Mouse (Mus musculus) liver, postnatal 0 days (tissue): ENCODE measurements at regions not wholly inside any gene's neighbourhood (a gene's known extent, or its start where the extent isn't known, plus 50 kb on each side); places are given as distances from the start of the nearest gene placed in this dataset.
"Not testable (repeated sequence)": the region's sequence is repeated elsewhere in the genome, so short reads cannot be mapped to it uniquely, and the experiment has no call there.

Experiments used
- ATAC-seq: fragments of 200-750 bp; cut with Nextera tagmentation; 2 replicates; pipeline ENCODE4 v1.8.0; 2017; ENCODE audit warnings: mild to moderate bottlenecking, moderate library complexity
- DNase-seq: peaks from one replicate; pipeline ENCODE4 v3.0.0-alpha.2; 2016
- H3K27ac ChIP-seq: fragments of 300-500 bp; sonication (generic); 2 replicates; pipeline ENCODE4 v1.5.1; 2014; ENCODE audit warnings: antibody characterized with exemption, moderate library complexity, mild to moderate bottlenecking, low read depth
- H3K27me3 ChIP-seq: fragments of 300-500 bp; sonication (generic); 2 replicates; pipeline ENCODE4 v1.6.1; 2014; ENCODE audit warnings: low read length, control low read depth, mixed read lengths; ENCODE audit not compliant: insufficient read depth
- H3K36me3 ChIP-seq: fragments of 300-500 bp; sonication (generic); replicated peaks from 2 replicates; pipeline ENCODE4 v1.6.1; 2014; ENCODE audit warnings: mild to moderate bottlenecking, control low read depth, low read length, moderate library complexity, mixed read lengths; ENCODE audit not compliant: insufficient read depth
- H3K4me1 ChIP-seq: fragments of 300-500 bp; sonication (generic); 2 replicates; pipeline ENCODE4 v1.6.1; 2014; ENCODE audit warnings: antibody characterized with exemption, mild to moderate bottlenecking, control low read depth; ENCODE audit not compliant: insufficient read depth
- H3K4me2 ChIP-seq: fragments of 300-500 bp; sonication (generic); 2 replicates; pipeline ENCODE4 v1.6.1; 2014; ENCODE audit warnings: low read depth, mild to moderate bottlenecking, low read length, moderate library complexity, mixed read lengths
- H3K4me3 ChIP-seq: fragments of 300-500 bp; sonication (generic); 2 replicates; pipeline ENCODE4 v1.5.1; 2014; ENCODE audit warnings: low read depth, low read length
- H3K9ac ChIP-seq: fragments of 300-500 bp; sonication (generic); replicated peaks from 2 replicates; pipeline ENCODE4 v1.6.1; 2014; ENCODE audit warnings: mild to moderate bottlenecking, moderate library complexity
- H3K9me3 ChIP-seq: fragments of 300-500 bp; sonication (generic); 2 replicates; pipeline ENCODE4 v1.6.1; 2016; ENCODE audit warnings: mild to moderate bottlenecking, control low read depth, low read length, mixed read lengths
- CTCF ChIP-seq: sonication (generic); IDR thresholded peaks from 2 replicates; pipeline ENCODE4 v1.5.1; 2016; ENCODE audit warnings: antibody characterized with exemption, low read depth
- EP300 ChIP-seq: IDR thresholded peaks from 2 replicates; pipeline ENCODE4 v1.6.1; 2016; ENCODE audit warnings: antibody characterized with exemption, low read depth, mild to moderate bottlenecking
- WGBS: fragments of 180-500 bp; shearing (Covaris S2); extraction: QIAGEN DNeasy Blood & Tissue Kit; methylation state at CpG from one replicate; pipeline ENCODE4 v1.1.7; 2014; ENCODE audit not compliant: insufficient replicate concordance; 5-methylcytosine and 5-hydroxymethylcytosine counted together

- H3K4me3 ChIP-seq, H3K27ac ChIP-seq, H3K36me3 ChIP-seq, H3K9ac ChIP-seq, H3K4me2 ChIP-seq, H3K9me3 ChIP-seq, H3K27me3 ChIP-seq, H3K4me1 ChIP-seq, DNase-seq, ATAC-seq: not testable (repeated sequence)
- WGBS: 58% methylated on average over 1 of the region's 1 CpGs
- TF ChIP-seq CTCF: peak; percentile 30
Measured at GRCm38 (mm10) chr17:93067850-93068249, 131.0 kb upstream of the Adcyap1 start.

DNA sequence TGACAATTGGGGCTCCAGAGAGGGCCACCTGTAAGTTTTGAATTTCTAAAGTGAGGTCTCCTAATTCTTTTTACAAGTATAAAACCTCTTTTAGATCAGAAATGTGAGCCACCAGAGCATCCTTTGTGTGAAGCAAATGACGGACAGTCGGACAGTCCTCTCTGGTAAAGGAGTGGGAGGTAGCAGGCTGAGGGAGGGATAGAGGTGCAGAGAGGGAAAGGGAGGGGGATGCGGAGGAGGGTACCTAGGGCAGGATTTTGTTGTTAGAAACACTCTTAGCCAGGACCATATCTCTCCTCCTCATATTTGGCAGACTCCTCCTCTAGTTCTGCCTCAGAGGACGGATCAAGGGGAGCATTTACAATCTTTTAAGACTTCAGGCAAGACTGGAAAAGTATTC lies 130.3 kb upstream of the Adcyap1 start:
- Histone ChIP-seq H3K4me2 (no peak overlapping the region), H3K27me3 (no peaks in the 10 kb centered on the region), H3K4me1 (no peaks in the 10 kb centered on the region), H3K36me3 (no peaks in the 10 kb centered on the region), H3K9me3 (peaks cover 4% of the 10 kb centered on the region; the same call in 1 of the 2 replicates), H3K4me3 (no peak overlapping the region), H3K27ac (no peak overlapping the region), H3K9ac (no peak overlapping the region)
- no peak for DNase-seq
- 62% methylated on average over 4 of the region's 4 CpGs for WGBS
- no peak for TF ChIP-seq CTCF
- TF ChIP-seq EP300: no peak
- ATAC-seq: no peak

- Histone ChIP-seq H3K27ac (no peak overlapping the region), H3K27me3 (no peaks in the 10 kb centered on the region), H3K36me3 (no peaks in the 10 kb centered on the region), H3K9ac (no peak overlapping the region), H3K9me3 (no peaks in the 10 kb centered on the region), H3K4me2 (no peak overlapping the region), H3K4me3 (no peak overlapping the region), H3K4me1 (no peaks in the 10 kb centered on the region)
- TF ChIP-seq EP300: no peak
- no peak for TF ChIP-seq CTCF
- no peak for ATAC-seq
- DNase-seq: no peak
- WGBS: 28% methylated on average over 1 of the region's 1 CpGs
Measured at GRCm38 (mm10) chr17:93084048-93084447, 114.8 kb upstream of the Adcyap1 start.

DNA sequence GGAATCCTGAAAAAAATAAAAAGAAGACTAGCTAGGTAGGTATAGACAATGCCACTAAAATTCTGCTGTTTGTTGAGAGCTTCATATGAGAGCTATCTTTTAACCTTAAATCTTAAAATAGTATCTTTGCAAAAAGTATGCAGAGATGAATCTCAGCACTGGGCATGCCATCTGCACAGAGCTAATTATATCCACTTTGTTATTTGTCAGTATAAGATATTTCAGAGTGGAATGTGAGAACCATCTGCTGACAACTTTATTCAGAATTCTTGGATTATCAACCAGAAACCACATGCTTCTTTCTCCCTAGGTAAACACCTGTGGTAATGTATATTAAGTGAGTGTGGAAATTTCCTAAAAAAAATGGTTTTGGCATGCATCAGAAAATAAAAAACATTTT lies 94.3 kb upstream of the Adcyap1 start:
- DNase-seq (no peak), ATAC-seq (no peak)
- H3K9me3 ChIP-seq: no peaks in the 10 kb centered on the region
- no peak overlapping the region for H3K4me3 ChIP-seq
- no peak overlapping the region for H3K4me2 ChIP-seq
- H3K36me3 ChIP-seq: no peaks in the 10 kb centered on the region
- H3K27me3 ChIP-seq: no peaks in the 10 kb centered on the region
- TF ChIP-seq EP300 (no peak), CTCF (no peak)
- H3K4me1 ChIP-seq: no peaks in the 10 kb centered on the region
- no peak overlapping the region for H3K27ac ChIP-seq
- H3K9ac ChIP-seq: no peak overlapping the region

DNA sequence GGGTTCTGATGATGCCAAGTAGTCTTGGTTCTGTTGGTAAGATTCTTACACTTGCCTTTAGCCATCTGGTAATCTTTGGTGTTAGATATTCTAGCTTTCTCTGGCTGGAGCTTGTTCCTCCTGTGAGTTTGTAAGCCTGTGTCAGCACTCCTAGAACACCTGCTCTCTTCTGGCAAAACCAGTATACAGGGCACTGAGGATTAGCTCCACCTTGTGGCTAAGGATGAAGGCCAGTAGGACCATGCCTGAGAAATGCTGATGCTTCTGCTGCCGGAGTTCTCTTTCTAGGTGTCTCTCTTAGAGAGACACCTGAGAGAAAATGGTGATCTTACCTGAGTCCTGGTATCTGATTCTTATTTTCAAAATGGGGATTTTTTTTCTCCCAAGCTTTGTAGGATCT lies 58.8 kb upstream of the Adcyap1 start:
- Histone ChIP-seq H3K4me3 (no peak overlapping the region), H3K27ac (no peak overlapping the region), H3K4me1 (no peaks in the 10 kb centered on the region), H3K36me3 (no peaks in the 10 kb centered on the region), H3K27me3 (no peaks in the 10 kb centered on the region), H3K9ac (no peak overlapping the region), H3K4me2 (no peak overlapping the region), H3K9me3 (no peaks in the 10 kb centered on the region)
- DNase-seq (no peak), ATAC-seq (no peak)
- TF ChIP-seq CTCF (no peak), EP300 (no peak)
- 63% methylated on average over 1 of the region's 1 CpGs for whole genome bisulfite sequencing

DNA sequence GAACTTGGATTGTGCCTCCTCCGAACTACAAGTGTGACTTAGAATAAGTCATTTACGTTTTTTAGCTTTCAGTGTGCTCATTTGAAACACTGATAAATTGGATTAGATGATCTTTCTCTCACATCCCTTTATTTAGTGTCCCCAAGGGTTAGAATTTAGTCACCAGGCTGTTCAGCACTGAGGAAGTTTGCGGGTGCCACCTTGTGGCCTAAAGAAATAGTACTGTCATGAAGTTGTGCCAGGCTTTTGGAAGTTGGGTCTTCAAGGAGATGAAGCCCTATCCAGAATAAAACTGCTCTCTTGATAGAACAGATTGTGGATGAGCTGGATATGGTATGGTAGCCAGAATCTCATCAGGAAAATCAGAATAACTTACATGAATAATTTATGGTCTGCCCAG lies 57.7 kb upstream of the Adcyap1 start:
- 23% methylated on average over 3 of the region's 3 CpGs for WGBS
- Histone ChIP-seq H3K9ac (no peak overlapping the region), H3K4me1 (no peaks in the 10 kb centered on the region), H3K27ac (no peak overlapping the region), H3K27me3 (no peaks in the 10 kb centered on the region), H3K9me3 (no peaks in the 10 kb centered on the region), H3K4me2 (no peak overlapping the region), H3K36me3 (no peaks in the 10 kb centered on the region), H3K4me3 (no peak overlapping the region)
- ATAC-seq: no peak
- TF ChIP-seq CTCF (peak; percentile 26; the same call in 1 of the 2 replicates), EP300 (no peak)
- no peak for DNase-seq
